Mouse (Mus musculus) adrenal gland, postnatal 10 days (tissue): ENCODE results near the gene Ccdc155. TPM values are rescaled to one million over a fixed set of nuclear protein-coding genes. Genes with fewer than 3 reads are reported as not detected.
A peak's percentile ranks its signal among the peaks of the same experiment; 100 is the strongest.

Experiments used
- DNase-seq: peaks from one replicate; pipeline ENCODE4 v3.0.0; 2021; ENCODE audit warnings: mixed read lengths
- long read RNA-seq, 2 experiments: library from polyadenylated mRNA; stranded (forward); transcript quantifications; one replicate each; pipeline ENCODE4 v2.0.0; 2021
- total RNA-seq, 2 experiments: library from RNA; stranded (reverse); gene quantifications; 2 replicates each; pipeline ENCODE4 v1.2.3; 2021

Gene Ccdc155
- under 1 TPM in 1 of 2 experiments, not detected in 1; 0.36 TPM for total RNA-seq
- long read RNA-seq, experiment 1 = 0 reads
- long read RNA-seq, experiment 2 = 0 reads

GRCm38 (mm10) chr7:45204380-45205143, at the start of gene Ccdc155:
Ccdc155 (minus strand) TSS chr7:45204892.
- peak; percentile 87 for DNase-seq

GRCm38 (mm10) chr7:45253806-45254205, 49.1 kb upstream of the Ccdc155 start:
- no peak for DNase-seq

- no peak for DNase-seq
Observed at GRCm38 (mm10) chr7:45247666-45248065, 43.0 kb upstream of the Ccdc155 start.

GRCm38 (mm10) chr7:45241389-45241749, 36.7 kb upstream of the Ccdc155 start:
- no peak for DNase-seq

GRCm38 (mm10) chr7:45240633-45241388, 36.1 kb upstream of the Ccdc155 start, which contains the start of gene Slc6a16:
Slc6a16 (plus strand) TSS chr7:45241085.
- DNase-seq = peak; percentile 47

GRCm38 (mm10) chr7:45240109-45240508, 35.4 kb upstream of the Ccdc155 start:
- DNase-seq = no peak

GRCm38 (mm10) chr7:45238723-45239496, 34.2 kb upstream of the Ccdc155 start, which contains the start of gene Cd37:
Cd37 (minus strand) TSS chr7:45239115.
- no peak for DNase-seq

GRCm38 (mm10) chr7:45237747-45238699, 33.3 kb upstream of the Ccdc155 start:
- no peak for DNase-seq

GRCm38 (mm10) chr7:45235656-45236180, 31.0 kb upstream of the Ccdc155 start:
- peak; percentile 29 for DNase-seq

- peak; percentile 43 for DNase-seq
Observed at GRCm38 (mm10) chr7:45234922-45235571, 30.4 kb upstream of the Ccdc155 start.

GRCm38 (mm10) chr7:45234333-45234841, 29.7 kb upstream of the Ccdc155 start:
- no peak for DNase-seq

GRCm38 (mm10) chr7:45233580-45234332, 29.1 kb upstream of the Ccdc155 start:
- DNase-seq = peak; percentile 22

GRCm38 (mm10) chr7:45232716-45233465, 28.2 kb upstream of the Ccdc155 start:
- no peak for DNase-seq

- no peak for DNase-seq
Observed at GRCm38 (mm10) chr7:45231941-45232340, 27.2 kb upstream of the Ccdc155 start.

GRCm38 (mm10) chr7:45231192-45231591, 26.5 kb upstream of the Ccdc155 start:
- no peak for DNase-seq

- no peak for DNase-seq
Observed at GRCm38 (mm10) chr7:45229459-45230203, 24.9 kb upstream of the Ccdc155 start.

- DNase-seq = no peak
Observed at GRCm38 (mm10) chr7:45229046-45229445, 24.4 kb upstream of the Ccdc155 start.

GRCm38 (mm10) chr7:45228548-45228947, 23.9 kb upstream of the Ccdc155 start:
- DNase-seq = no peak
